18 mouse cellular contexts compared by ENCODE assay signal in genomic region chr8:127932276-127932675, GRCm38 (mm10).
DNase-seq lines count a peak whose midpoint lies in the region; ATAC-seq and TF ChIP-seq lines count a peak whose summit lies in the region.
"Had no signal": no experiment of that assay in that cellular context is flagged by ENCODE, and none has a peak within 500 bp of the region (broad histone marks: within the 10 kb centered on the region; RNA-seq: fewer than 3 reads in every experiment).

No protein-coding gene starts in this region.

- H3K27ac ChIP-seq in forebrain, embryonic 14.5 days (ENCODE audit: low read depth, low read length): no peak overlapping the region
- H3K27ac ChIP-seq in forebrain, embryonic 16.5 days (ENCODE audit: low read length): no peak overlapping the region
- H3K27ac ChIP-seq in midbrain, embryonic 11.5 days (ENCODE audit: low read depth, low read length): no peak overlapping the region
- H3K27ac ChIP-seq: embryonic facial prominence, embryonic 13.5 days; forebrain, embryonic 15.5 days; gastrocnemius, adult 2 months had no signal

- no peak for TF ChIP-seq POLR2A in brain, embryonic 14.5 days (IDR thresholded peaks at IDR 0.05; ENCODE audit: borderline replicate concordance, extremely low read depth, insufficient read depth, insufficient read length, poor library complexity, severe bottlenecking)

- H3K4me2 ChIP-seq in forebrain, embryonic 14.5 days (ENCODE audit: low read length): no peak overlapping the region
- no peak overlapping the region for H3K4me2 ChIP-seq in forebrain, embryonic 16.5 days (ENCODE audit: low read length)
- no peak overlapping the region for H3K4me2 ChIP-seq in midbrain, embryonic 11.5 days
- H3K4me2 ChIP-seq: embryonic facial prominence, embryonic 13.5 days; forebrain, embryonic 15.5 days had no signal

- H3K4me1 ChIP-seq in forebrain, embryonic 14.5 days (ENCODE audit: control insufficient read depth, insufficient read depth, low read length): peaks cover 5% of the 10 kb centered on the region; the same call in 1 of the 2 replicates
- H3K4me1 ChIP-seq in forebrain, embryonic 16.5 days (replicated peaks; ENCODE audit: control insufficient read depth, insufficient read depth, low read length): peaks cover 9% of the 10 kb centered on the region
- H3K4me1 ChIP-seq in midbrain, embryonic 11.5 days (ENCODE audit: control insufficient read depth, insufficient read depth, low read length): no peaks in the 10 kb centered on the region
- H3K4me1 ChIP-seq: embryonic facial prominence, embryonic 13.5 days had no signal

- no peak for TF ChIP-seq CTCF in brain, embryonic 14.5 days (IDR thresholded peaks at IDR 0.05; ENCODE audit: borderline replicate concordance, extremely low read depth, insufficient read depth, insufficient read length)

- H3K4me3 ChIP-seq in forebrain, embryonic 14.5 days (ENCODE audit: low read depth, low read length): no peak overlapping the region
- no peak overlapping the region for H3K4me3 ChIP-seq in forebrain, embryonic 16.5 days (replicated peaks; ENCODE audit: low read length)
- H3K4me3 ChIP-seq in midbrain, embryonic 11.5 days (ENCODE audit: low read depth, low read length): no peak overlapping the region
- H3K4me3 ChIP-seq: embryonic facial prominence, embryonic 13.5 days; forebrain, embryonic 15.5 days; gastrocnemius, adult 2 months had no signal

- no peaks in the 10 kb centered on the region for H3K36me3 ChIP-seq in forebrain, embryonic 14.5 days (ENCODE audit: control insufficient read depth, insufficient read depth, low read length)
- H3K36me3 ChIP-seq in forebrain, embryonic 16.5 days (ENCODE audit: control insufficient read depth, insufficient read depth): no peaks in the 10 kb centered on the region
- H3K36me3 ChIP-seq in midbrain, embryonic 11.5 days (ENCODE audit: control insufficient read depth, insufficient read depth, low read length): no peaks in the 10 kb centered on the region
- H3K36me3 ChIP-seq: embryonic facial prominence, embryonic 13.5 days; forebrain, embryonic 15.5 days had no signal

- H3K9me3 ChIP-seq in forebrain, embryonic 14.5 days (replicated peaks; ENCODE audit: control insufficient read depth, low read length): no peaks in the 10 kb centered on the region
- no peaks in the 10 kb centered on the region for H3K9me3 ChIP-seq in forebrain, embryonic 16.5 days (ENCODE audit: control insufficient read depth, low read length)
- H3K9me3 ChIP-seq in midbrain, embryonic 11.5 days (ENCODE audit: control insufficient read depth, low read length): no peaks in the 10 kb centered on the region
- H3K9me3 ChIP-seq: embryonic facial prominence, embryonic 13.5 days; forebrain, embryonic 15.5 days had no signal

- WGBS in forebrain, embryonic 14.5 days: 71% methylated on average over 1 of the region's 1 CpGs
- 74% methylated on average over 1 of the region's 1 CpGs for WGBS in forebrain, embryonic 16.5 days
- 86% methylated on average over 1 of the region's 1 CpGs for WGBS in midbrain, embryonic 11.5 days

- peak; percentile 67 for DNase-seq in forebrain, embryonic 14.5 days (ENCODE audit: low spot score)
- DNase-seq in 3T3-L1 (ENCODE audit: low read depth, low spot score) (peak; percentile 9), MN1 (ENCODE audit: low spot score) (peak; percentile 20)
- DNase-seq in brain, embryonic 14.5 days (ENCODE audit: low read depth): peak; percentile 66
- DNase-seq in urinary bladder, postnatal 4 days (ENCODE audit: low spot score in 2 of 2): no peak
- DNase-seq in midbrain, embryonic 11.5 days (ENCODE audit: low spot score, missing footprints): no peak
- DNase-seq: adrenal gland, adult 2 months; adrenal gland, postnatal 10 days; adrenal gland, postnatal 25 days; cerebellum, adult 11-12 months; cerebellum, adult 2 months; cerebellum, adult 9-10 months; cerebellum, postnatal 10 days; cerebellum, postnatal 25 days; gastrocnemius, adult 2 months had no signal

- ATAC-seq in forebrain, embryonic 14.5 days: no peak
- ATAC-seq in forebrain, embryonic 16.5 days: no peak
- no peak for ATAC-seq in midbrain, embryonic 11.5 days (ENCODE audit: low FRiP score)
- ATAC-seq: forebrain, embryonic 15.5 days had no signal

- H3K27me3 ChIP-seq in forebrain, embryonic 14.5 days (replicated peaks; ENCODE audit: control insufficient read depth, insufficient read depth, low read length): no peaks in the 10 kb centered on the region
- no peaks in the 10 kb centered on the region for H3K27me3 ChIP-seq in forebrain, embryonic 16.5 days (replicated peaks; ENCODE audit: control insufficient read depth, insufficient read depth, low read length)
- H3K27me3 ChIP-seq in midbrain, embryonic 11.5 days (ENCODE audit: control insufficient read depth, insufficient read depth, low read length): no peaks in the 10 kb centered on the region
- H3K27me3 ChIP-seq: embryonic facial prominence, embryonic 13.5 days; forebrain, embryonic 15.5 days had no signal

- H3K9ac ChIP-seq in forebrain, embryonic 14.5 days (ENCODE audit: low read length): no peak overlapping the region
- H3K9ac ChIP-seq in forebrain, embryonic 16.5 days (replicated peaks; ENCODE audit: low read depth, low read length): no peak overlapping the region
- H3K9ac ChIP-seq in midbrain, embryonic 11.5 days (ENCODE audit: low read length): no peak overlapping the region
- H3K9ac ChIP-seq: embryonic facial prominence, embryonic 13.5 days; forebrain, embryonic 15.5 days had no signal

Comparison
In these comparisons a context has a peak if more than half of its experiments do, and no peak if none do; other contexts are left out.
1. DNase-seq: peak in forebrain, embryonic 14.5 days (single experiment), 3T3-L1 (single experiment), MN1 (single experiment) and brain, embryonic 14.5 days (single experiment); none in urinary bladder, postnatal 4 days (0 of 2) and midbrain, embryonic 11.5 days (single experiment).